Mouse (Mus musculus) stomach, embryonic 14.5 days (tissue): ENCODE results near the gene I0C0044D17Rik. TPM values are rescaled to one million over a fixed set of nuclear protein-coding genes. Genes with fewer than 3 reads are reported as not detected.
"Not testable (repeated sequence)": the region's sequence is repeated elsewhere in the genome, so short reads cannot be mapped to it uniquely, and the experiment has no call there.

Experiments
- ATAC-seq: fragments of 200-750 bp; cut with Nextera tagmentation; 2 replicates; pipeline ENCODE4 v1.8.0; 2017; ENCODE audit warnings: low read depth, moderate TSS enrichment; ENCODE audit not compliant: insufficient number of reproducible peaks, insufficient read depth, low FRiP score
- H3K27ac ChIP-seq: fragments of 300-500 bp; sonication (generic); 2 replicates; pipeline ENCODE4 v1.5.1; 2014; ENCODE audit warnings: mild to moderate bottlenecking, low read length, moderate library complexity, mixed read lengths
- H3K27me3 ChIP-seq: fragments of 300-500 bp; sonication (generic); 2 replicates; pipeline ENCODE4 v1.6.1; 2014; ENCODE audit warnings: low read length, control low read depth, mixed read lengths; ENCODE audit not compliant: control insufficient read depth, insufficient read depth
- H3K36me3 ChIP-seq: fragments of 300-500 bp; sonication (generic); 2 replicates; pipeline ENCODE4 v1.6.1; 2014; ENCODE audit warnings: mild to moderate bottlenecking, control low read depth, low read length, moderate library complexity, mixed read lengths; ENCODE audit not compliant: control insufficient read depth, insufficient read depth
- H3K4me1 ChIP-seq: fragments of 300-500 bp; sonication (generic); 2 replicates; pipeline ENCODE4 v1.6.1; 2014; ENCODE audit warnings: low read length, control low read depth, mixed read lengths; ENCODE audit not compliant: control insufficient read depth, insufficient read depth
- H3K4me2 ChIP-seq: fragments of 300-500 bp; sonication (generic); replicated peaks from 2 replicates; pipeline ENCODE4 v1.6.1; 2014; ENCODE audit warnings: low read depth, low read length, control low read depth
- H3K4me3 ChIP-seq: fragments of 300-500 bp; sonication (generic); 2 replicates; pipeline ENCODE4 v1.5.1; 2014; ENCODE audit warnings: low read depth, low read length, control low read depth
- H3K9ac ChIP-seq: fragments of 300-500 bp; sonication (generic); replicated peaks from 2 replicates; pipeline ENCODE4 v1.6.1; 2014; ENCODE audit warnings: low read depth, mild to moderate bottlenecking, control low read depth, low read length, moderate library complexity, mixed read lengths
- H3K9me3 ChIP-seq: fragments of 300-500 bp; sonication (generic); 2 replicates; pipeline ENCODE4 v1.6.1; 2016; ENCODE audit warnings: low read depth, low read length, control low read depth; ENCODE audit not compliant: control insufficient read depth
- whole genome bisulfite sequencing: fragments of 180-500 bp; shearing (Covaris S2); extraction: QIAGEN DNeasy Blood & Tissue Kit; methylation state at CpG from one replicate; pipeline ENCODE4 v1.1.7; 2014; 5-methylcytosine and 5-hydroxymethylcytosine counted together
- polyA plus RNA-seq: library from polyadenylated mRNA; unstranded; fragments of >200 nt; fragmentation: Nextera tagmentation; extraction: Ambion mirVana; gene quantifications from 2 replicates; pipeline ENCODE4 v1.2.1, GENCODE M21; 2014

I0C0044D17Rik gene
- polyA plus RNA-seq, 1 experiment from 2014 or later: not detected

DNA sequence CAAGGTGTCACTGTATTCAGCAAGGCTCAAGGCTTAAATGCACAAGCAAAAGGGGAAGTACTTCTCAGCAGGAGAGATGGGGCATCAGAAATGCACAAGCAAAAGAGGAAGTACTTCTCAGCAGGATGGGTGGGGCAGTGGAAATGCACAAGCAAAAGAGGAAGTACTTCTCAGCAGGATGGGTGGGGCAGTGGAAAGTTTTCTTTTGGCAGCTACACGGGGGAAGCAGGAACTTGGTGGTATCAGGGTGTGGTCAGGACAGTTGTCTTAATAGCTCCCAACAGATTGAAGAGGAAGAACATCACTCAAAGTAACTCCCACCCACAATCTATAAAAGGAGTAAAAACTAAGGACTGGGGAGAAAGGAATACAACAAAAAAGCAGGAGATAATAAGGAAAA is 26.8 kb upstream of the I0C0044D17Rik start:
- WGBS: 52% methylated on average over 1 of the region's 1 CpGs
- not testable (repeated sequence) for ATAC-seq, H3K4me2 ChIP-seq

DNA sequence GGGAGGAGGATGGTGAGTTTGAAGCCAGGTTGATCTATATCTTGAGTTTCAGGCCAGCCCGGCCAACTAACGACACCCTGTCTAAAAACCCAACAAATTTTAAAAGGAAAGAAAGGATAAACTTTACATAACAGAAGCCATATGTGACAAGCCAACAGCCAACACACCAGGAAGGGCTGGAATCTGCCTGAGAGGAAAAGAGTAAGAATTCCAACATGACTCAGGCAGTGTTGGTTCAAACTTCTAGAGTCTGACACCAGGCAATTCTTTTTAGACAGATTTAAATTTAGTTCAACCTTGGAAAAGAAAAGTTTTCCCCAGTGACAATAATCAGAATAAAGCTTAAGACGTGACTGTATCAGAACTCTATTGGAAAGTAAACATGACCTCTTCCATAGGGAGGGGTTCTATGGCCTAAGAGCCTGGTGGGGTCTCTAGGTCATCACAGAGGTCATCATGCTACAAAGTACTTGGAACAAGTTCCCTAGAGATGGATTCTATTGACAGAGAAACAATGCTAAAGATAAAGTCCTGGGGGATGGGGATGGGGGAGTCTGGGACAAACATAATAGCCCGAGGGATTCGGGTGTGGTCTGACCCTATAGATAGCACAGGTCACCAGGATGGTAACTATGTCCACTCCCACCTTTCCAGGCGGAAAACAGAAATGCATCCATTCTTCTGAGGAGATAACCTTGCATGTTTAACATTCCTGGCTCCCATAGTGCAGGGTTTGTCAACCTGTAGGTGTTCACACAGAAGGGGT is 23.7 kb upstream of the I0C0044D17Rik start:
- Histone ChIP-seq H3K4me2 (no peak overlapping the region), H3K4me1 (no peaks in the 10 kb centered on the region), H3K27me3 (no peaks in the 10 kb centered on the region), H3K9me3 (no peaks in the 10 kb centered on the region), H3K36me3 (no peaks in the 10 kb centered on the region), H3K27ac (no peak overlapping the region), H3K9ac (no peak overlapping the region), H3K4me3 (no peak overlapping the region)
- WGBS: 31% methylated on average over 6 of the region's 6 CpGs
- ATAC-seq: no peak

More for the DNA sequence above, 26.8 kb upstream of the I0C0044D17Rik start:
- H3K4me1 ChIP-seq, H3K4me3 ChIP-seq, H3K36me3 ChIP-seq, H3K27ac ChIP-seq, H3K9ac ChIP-seq, H3K27me3 ChIP-seq, H3K9me3 ChIP-seq: not testable (repeated sequence)

DNA sequence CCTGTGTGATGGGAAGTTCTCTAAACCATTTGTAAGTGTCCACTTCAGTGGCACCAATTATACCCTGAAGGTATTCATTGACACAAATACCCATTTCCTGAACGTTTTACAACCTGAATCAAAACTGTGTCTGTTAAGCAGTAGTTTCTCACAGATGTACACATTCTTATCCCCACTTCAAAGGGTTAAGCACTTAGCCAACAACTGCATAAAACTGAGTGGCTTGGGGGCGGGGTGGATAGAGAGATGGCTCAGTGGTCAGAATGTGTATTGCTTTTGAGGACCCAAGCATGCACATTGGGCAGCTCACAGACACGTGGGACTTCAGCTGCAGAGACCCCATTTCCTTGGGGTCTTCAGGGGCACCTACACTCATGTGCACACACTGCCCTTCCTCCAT is 22.8 kb upstream of the I0C0044D17Rik start:
- Histone ChIP-seq H3K4me1 (no peaks in the 10 kb centered on the region), H3K9ac (no peak overlapping the region), H3K27ac (no peak overlapping the region), H3K27me3 (no peaks in the 10 kb centered on the region), H3K36me3 (no peaks in the 10 kb centered on the region), H3K9me3 (no peaks in the 10 kb centered on the region), H3K4me2 (no peak overlapping the region), H3K4me3 (no peak overlapping the region)
- 28% methylated on average over 3 of the region's 3 CpGs for WGBS
- ATAC-seq: no peak

DNA sequence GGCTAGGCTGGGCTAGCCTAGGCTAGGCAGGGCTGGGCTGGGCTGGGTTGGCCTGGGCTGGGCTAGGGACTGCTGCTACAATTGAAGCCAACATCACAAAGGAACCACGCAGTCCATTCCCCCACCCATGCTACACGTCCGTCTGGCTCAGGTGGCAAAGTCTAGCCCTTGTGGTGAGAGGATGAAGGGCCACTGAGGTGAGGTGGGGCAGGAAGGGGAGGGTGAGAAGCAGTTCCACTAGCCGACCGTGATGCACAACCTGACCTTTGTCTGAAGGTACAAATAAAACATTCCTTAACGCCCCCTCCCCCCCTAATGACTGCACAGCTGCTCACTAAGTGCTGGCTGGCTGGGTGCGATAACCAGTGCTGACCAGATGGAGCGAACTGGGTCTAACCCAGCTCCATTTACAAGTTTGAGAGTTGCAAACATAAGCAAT is 22.1 kb upstream of the I0C0044D17Rik start:
- H3K9me3 ChIP-seq: no peaks in the 10 kb centered on the region
- H3K9ac ChIP-seq: no peak overlapping the region
- no peak overlapping the region for H3K4me2 ChIP-seq
- H3K36me3 ChIP-seq: no peaks in the 10 kb centered on the region
- H3K27me3 ChIP-seq: no peaks in the 10 kb centered on the region
- no peaks in the 10 kb centered on the region for H3K4me1 ChIP-seq
- 0 out of 2 replicates have a peak, but pooled peaks have one; percentile 23 for ATAC-seq
- WGBS: 45% methylated on average over 8 of the region's 8 CpGs
- no peak overlapping the region for H3K27ac ChIP-seq
- H3K4me3 ChIP-seq: no peak overlapping the region

DNA sequence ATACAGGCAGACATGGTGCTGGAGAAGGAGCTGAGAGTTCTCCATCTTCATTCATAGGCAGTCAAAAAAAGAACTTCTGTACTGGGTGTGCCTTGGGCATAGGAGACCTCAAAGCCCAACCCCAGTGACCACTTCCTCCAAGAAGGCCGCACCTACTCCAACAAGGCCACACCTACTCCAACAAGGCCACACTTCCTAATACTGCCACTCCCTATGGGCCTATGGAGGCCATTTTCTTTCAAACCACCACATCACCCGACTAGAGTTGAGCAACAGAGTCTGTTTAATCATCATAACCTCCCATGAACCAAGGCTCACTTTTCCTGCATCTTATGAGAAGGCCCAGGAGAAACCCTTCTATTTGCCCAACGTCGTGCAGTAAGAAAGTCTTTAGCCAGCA is 21.6 kb upstream of the I0C0044D17Rik start:
- no peak for ATAC-seq
- H3K9me3 ChIP-seq: no peaks in the 10 kb centered on the region
- no peaks in the 10 kb centered on the region for H3K27me3 ChIP-seq
- WGBS: 87% methylated on average over 4 of the region's 4 CpGs
- no peak overlapping the region for H3K4me3 ChIP-seq
- H3K4me1 ChIP-seq: no peaks in the 10 kb centered on the region
- no peak overlapping the region for H3K27ac ChIP-seq
- H3K9ac ChIP-seq: no peak overlapping the region
- no peak overlapping the region for H3K4me2 ChIP-seq
- H3K36me3 ChIP-seq: no peaks in the 10 kb centered on the region

DNA sequence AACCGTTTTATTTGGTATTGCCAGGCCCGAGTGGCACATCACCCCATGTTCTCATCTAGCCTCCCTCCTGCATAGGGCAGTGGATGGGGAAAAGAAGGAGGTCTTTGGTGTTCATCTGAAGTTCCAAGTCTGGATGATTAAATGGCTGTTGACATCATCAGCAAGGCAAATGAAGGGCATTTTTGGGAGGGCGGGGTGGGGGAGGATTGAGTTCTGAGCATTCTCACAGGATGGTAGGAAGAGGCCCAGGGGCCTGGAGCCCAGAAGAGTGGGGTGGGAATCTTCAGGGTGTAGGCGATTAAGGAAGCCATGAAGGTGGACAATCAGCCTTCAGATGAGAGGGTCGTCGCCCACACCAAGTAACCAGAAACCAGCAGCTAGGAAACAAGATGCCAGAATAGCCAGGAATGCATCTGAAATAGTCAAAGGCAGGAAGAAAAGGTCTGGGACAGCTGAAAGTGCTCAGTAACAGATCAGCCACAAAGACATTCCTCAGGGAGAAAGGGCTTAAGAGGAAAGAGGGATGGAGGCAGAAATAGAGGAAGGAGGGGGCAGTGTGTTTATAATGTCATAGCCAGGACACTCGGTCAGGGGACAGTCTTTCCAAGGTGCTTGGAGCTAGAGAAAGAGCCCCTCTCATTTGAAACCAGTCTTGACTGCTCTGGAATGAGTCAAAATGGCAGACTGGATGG is 20.4 kb upstream of the I0C0044D17Rik start:
- Histone ChIP-seq H3K27me3 (no peaks in the 10 kb centered on the region), H3K4me3 (no peak overlapping the region), H3K9me3 (no peaks in the 10 kb centered on the region), H3K4me1 (no peaks in the 10 kb centered on the region), H3K9ac (no peak overlapping the region), H3K27ac (no peak overlapping the region), H3K4me2 (no peak overlapping the region), H3K36me3 (no peaks in the 10 kb centered on the region)
- ATAC-seq: no peak
- WGBS: 74% methylated on average over 7 of the region's 7 CpGs

DNA sequence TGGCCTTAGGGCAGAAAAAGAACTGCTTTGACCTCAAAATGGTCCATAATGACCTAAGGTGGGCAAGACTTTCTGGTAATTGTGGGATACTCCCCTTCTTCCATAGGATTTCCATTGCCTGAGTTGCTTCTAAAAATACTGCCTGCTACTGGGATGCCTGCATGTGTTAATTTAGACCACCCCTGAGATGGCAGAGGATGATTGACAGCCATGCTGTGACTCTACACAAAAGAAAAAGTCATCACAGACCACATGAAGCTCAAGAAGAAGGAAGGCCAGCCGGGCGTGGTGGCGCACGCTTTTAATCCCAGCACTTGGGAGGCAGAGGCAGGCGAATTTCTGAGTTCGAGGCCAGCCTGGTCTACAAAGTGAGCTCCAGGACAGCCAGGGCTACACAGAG is 17.6 kb upstream of the I0C0044D17Rik start:
- not testable (repeated sequence) for H3K4me3 ChIP-seq, H3K4me2 ChIP-seq, ATAC-seq, H3K9ac ChIP-seq, H3K9me3 ChIP-seq, H3K27ac ChIP-seq, H3K27me3 ChIP-seq, H3K4me1 ChIP-seq, H3K36me3 ChIP-seq
- 84% methylated on average over 6 of the region's 6 CpGs for WGBS

DNA sequence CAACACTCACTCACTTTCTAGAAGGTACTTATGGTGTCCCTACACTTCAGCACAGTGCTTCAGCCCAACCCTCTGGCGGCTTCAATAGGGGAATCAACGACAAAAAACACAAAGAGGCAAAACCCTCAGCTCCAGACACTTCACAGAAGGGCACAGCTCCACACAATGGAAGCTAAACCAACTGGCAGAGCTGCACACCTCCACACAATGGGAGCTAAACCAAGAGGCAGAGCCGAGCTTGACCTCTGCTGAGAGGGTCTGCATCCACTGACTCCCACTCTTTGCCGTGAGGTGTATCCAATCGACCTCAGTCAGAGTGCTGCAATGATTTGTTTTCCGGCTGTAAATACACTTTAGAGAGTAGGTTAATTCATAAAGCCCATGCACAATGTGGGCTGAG is 16.9 kb upstream of the I0C0044D17Rik start:
- ATAC-seq: no peak
- Histone ChIP-seq H3K4me2 (no peak overlapping the region), H3K9me3 (no peaks in the 10 kb centered on the region), H3K4me1 (0 out of 2 replicates have a peak, but pooled peaks cover 4% of the 10 kb centered on the region), H3K9ac (no peak overlapping the region), H3K27ac (no peak overlapping the region), H3K27me3 (no peaks in the 10 kb centered on the region), H3K36me3 (no peaks in the 10 kb centered on the region), H3K4me3 (no peak overlapping the region)
- WGBS: 63% methylated on average over 6 of the region's 6 CpGs
